Mouse (Mus musculus) liver, embryonic 11.5 days (tissue): Measurements from ENCODE around the gene Gm17655. TPM values are rescaled to one million over a fixed set of nuclear protein-coding genes. Genes with fewer than 3 reads are reported as not detected.
"Not testable (repeated sequence)": the region's sequence is repeated elsewhere in the genome, so short reads cannot be mapped to it uniquely, and the experiment has no call there.

Source experiments
- ATAC-seq: fragments of 200-750 bp; cut with Nextera tagmentation; replicated peaks from 2 replicates; pipeline ENCODE4 v1.8.0; 2017; ENCODE audit warnings: moderate number of reproducible peaks, mild to moderate bottlenecking, moderate TSS enrichment, moderate library complexity; ENCODE audit not compliant: low FRiP score
- DNase-seq: peaks from one replicate; pipeline ENCODE4 v3.0.0-alpha.2; 2017; ENCODE audit warnings: low spot score
- H3K27ac ChIP-seq: fragments of 300-500 bp; sonication (generic); 2 replicates; pipeline ENCODE4 v1.5.1; 2014; ENCODE audit warnings: mild to moderate bottlenecking, low read depth, low read length, control low read depth
- H3K27me3 ChIP-seq: fragments of 300-500 bp; sonication (generic); replicated peaks from 2 replicates; pipeline ENCODE4 v1.6.1; 2014; ENCODE audit warnings: low read length, mixed read lengths; ENCODE audit not compliant: control insufficient read depth, insufficient read depth
- H3K36me3 ChIP-seq: fragments of 300-500 bp; sonication (generic); 2 replicates; pipeline ENCODE4 v1.6.1; 2014; ENCODE audit warnings: mild to moderate bottlenecking, low read length, moderate library complexity, mixed read lengths; ENCODE audit not compliant: control insufficient read depth, insufficient read depth
- H3K4me1 ChIP-seq: fragments of 300-500 bp; sonication (generic); replicated peaks from 2 replicates; pipeline ENCODE4 v1.6.1; 2014; ENCODE audit warnings: low read length, mixed read lengths; ENCODE audit not compliant: control insufficient read depth, insufficient read depth
- H3K4me2 ChIP-seq: fragments of 300-500 bp; sonication (generic); 2 replicates; pipeline ENCODE4 v1.6.1; 2014; ENCODE audit warnings: mild to moderate bottlenecking, control low read depth, moderate library complexity
- H3K4me3 ChIP-seq: fragments of 300-500 bp; sonication (generic); 2 replicates; pipeline ENCODE4 v1.5.1; 2014; ENCODE audit warnings: low read depth, low read length, control low read depth
- H3K9ac ChIP-seq: fragments of 300-500 bp; sonication (generic); 2 replicates; pipeline ENCODE4 v1.6.1; 2014; ENCODE audit warnings: low read depth, low read length, control low read depth
- H3K9me3 ChIP-seq: fragments of 300-500 bp; sonication (generic); 2 replicates; pipeline ENCODE4 v1.6.1; 2016; ENCODE audit warnings: low read length, inconsistent platforms, mixed read lengths; ENCODE audit not compliant: control insufficient read depth
- WGBS: fragments of 180-500 bp; shearing (Covaris S2); extraction: QIAGEN DNeasy Blood & Tissue Kit; methylation state at CpG from one replicate; pipeline ENCODE4 v1.1.7; 2014; 5-methylcytosine and 5-hydroxymethylcytosine counted together
- polyA plus RNA-seq: library from polyadenylated mRNA; unstranded; fragments of >200 nt; fragmentation: Nextera tagmentation; extraction: Ambion mirVana; gene quantifications from 2 replicates; pipeline ENCODE4 v1.2.1, GENCODE M21; 2014

The Gm17655 gene
- 2.7 and 7.0 TPM in 2 replicates for polyA plus RNA-seq

DNA sequence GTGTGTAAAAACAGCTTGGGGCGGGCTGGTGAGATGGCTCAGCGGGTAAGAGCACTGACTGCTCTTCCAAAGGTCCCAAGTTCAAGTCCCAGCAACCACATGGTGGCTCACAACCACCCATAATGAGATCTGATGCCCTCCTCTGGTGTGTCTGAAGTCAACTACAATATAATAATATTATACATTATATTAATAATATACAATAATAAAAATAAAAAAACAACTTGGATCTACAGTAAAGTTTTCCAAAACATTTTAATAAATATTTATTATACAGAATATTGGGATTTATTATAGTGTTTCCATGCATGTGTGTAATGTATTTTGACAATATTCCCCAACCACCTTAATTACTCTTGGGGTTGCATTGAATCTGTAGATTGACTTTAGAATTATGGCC, at the start of gene Gm17655:
TSS of gene Gm17655 (minus strand) at position 101 of the 400 bp plus-strand sequence.
- H3K4me1 ChIP-seq, H3K4me3 ChIP-seq, ATAC-seq, H3K36me3 ChIP-seq, H3K27ac ChIP-seq, DNase-seq, H3K9ac ChIP-seq, H3K27me3 ChIP-seq, H3K9me3 ChIP-seq, H3K4me2 ChIP-seq: not testable (repeated sequence)
- WGBS: 72% methylated on average over 2 of the region's 2 CpGs

DNA sequence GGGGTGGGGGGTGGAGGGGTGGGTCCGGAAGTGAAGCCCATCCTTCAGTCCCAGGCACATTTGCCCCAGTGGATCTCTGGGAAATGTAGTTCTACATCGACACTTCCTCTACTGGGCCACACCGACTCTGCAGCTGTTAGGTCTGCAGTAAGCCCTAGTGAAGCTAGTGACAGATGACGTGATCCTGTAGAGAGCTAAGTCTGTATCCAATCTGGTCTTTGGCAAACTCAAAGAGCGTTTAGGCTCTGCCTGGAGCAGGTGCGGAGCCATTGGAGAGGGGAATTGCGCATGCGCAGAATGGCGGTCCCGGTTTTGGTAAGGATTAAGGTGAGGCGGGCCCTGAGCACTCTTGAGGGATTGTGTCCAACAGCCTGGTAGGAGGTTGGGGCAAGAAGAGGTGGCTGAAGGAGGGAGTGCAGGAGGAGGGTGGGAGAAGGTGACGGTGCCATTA, 37.7 kb upstream of the Gm17655 start, which contains the start of gene Zfp605:
TSS of gene Zfp605 (plus strand) at position 102 of the 451 bp plus-strand sequence.
- H3K4me2 ChIP-seq: peak within 1 kb of the TSS; percentile 82
- DNase-seq: peak; percentile 85
- peaks cover 18% of the 10 kb centered on the region for H3K36me3 ChIP-seq
- peak; percentile 58 for ATAC-seq
- under 1% methylated on average over 12 of the region's 12 CpGs for WGBS
- peak within 1 kb of the TSS; percentile 80 for H3K9ac ChIP-seq
- no peaks in the 10 kb centered on the region for H3K9me3 ChIP-seq
- H3K4me1 ChIP-seq: peaks cover 14% of the 10 kb centered on the region
- H3K4me3 ChIP-seq: peak within 1 kb of the TSS; percentile 64
- H3K27me3 ChIP-seq: no peaks in the 10 kb centered on the region
- H3K27ac ChIP-seq: peak within 1 kb of the TSS; percentile 83

DNA sequence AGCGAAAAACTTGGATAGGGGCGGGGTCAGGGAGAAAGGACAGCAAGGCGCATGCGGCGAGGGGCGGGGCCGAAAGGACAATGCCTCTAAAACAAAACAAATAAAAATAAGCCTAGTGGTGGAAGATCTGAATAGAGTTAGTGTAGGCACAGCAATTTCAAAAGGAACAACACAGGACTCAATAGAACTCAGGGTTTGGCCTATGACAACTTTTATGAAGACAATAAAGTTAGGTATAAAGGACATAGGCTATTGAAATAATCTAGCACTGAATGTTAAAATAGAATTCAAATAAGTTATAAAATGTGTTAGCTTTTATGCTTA, 36.0 kb upstream of the Gm17655 start:
- DNase-seq (no peak), ATAC-seq (no peak)
- peaks cover 35% of the 10 kb centered on the region for H3K36me3 ChIP-seq

DNA sequence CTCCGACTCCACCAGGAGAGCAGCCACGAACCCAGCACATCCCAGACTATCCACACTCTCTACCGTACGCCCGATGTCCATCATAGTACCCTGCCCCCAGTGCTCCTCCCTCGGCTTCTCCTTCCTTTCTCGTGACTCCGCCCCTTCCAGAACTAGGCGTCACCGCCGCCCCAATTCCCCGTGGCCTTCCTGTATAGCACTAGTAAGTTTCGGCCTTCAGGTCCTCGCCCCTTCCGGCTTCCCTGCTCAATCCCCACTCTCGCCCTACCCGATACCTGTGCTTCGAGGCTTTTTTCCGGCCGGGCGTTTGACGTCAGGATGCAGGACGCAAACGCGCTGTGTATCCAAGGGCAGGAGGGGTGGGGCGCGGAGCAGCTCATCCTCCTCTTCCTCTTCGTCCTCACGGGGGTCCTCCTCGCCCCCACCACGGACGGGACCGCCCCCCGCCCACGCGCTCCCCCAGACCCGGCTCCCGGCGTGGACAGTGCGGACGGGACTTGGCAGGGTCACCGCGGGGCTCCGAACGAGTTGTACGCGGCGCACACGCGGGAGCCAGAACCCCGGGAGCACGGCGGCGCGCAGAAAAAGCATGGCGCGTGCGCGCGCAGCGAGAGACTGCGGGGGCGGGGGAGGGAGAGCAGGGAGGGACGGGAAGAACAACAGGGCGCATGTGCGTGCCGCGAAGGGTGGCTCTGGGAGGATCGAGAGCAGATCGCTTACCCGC, 35.4 kb upstream of the Gm17655 start, which contains the start of gene Gtpbp6:
TSS of gene Gtpbp6 (minus strand) at position 617 of the 724 bp plus-strand sequence.
- DNase-seq (peak; percentile 91), ATAC-seq (peak; percentile 82)
- Histone ChIP-seq H3K27me3 (no peaks in the 10 kb centered on the region), H3K9ac (peak within 1 kb of the TSS; percentile 90), H3K36me3 (peaks cover 36% of the 10 kb centered on the region), H3K27ac (peak within 1 kb of the TSS; percentile 97), H3K4me3 (peak within 1 kb of the TSS; percentile 87), H3K4me2 (peak within 1 kb of the TSS; percentile 97), H3K4me1 (peaks cover 14% of the 10 kb centered on the region), H3K9me3 (no peaks in the 10 kb centered on the region)
- under 1% methylated on average over 70 of the region's 71 CpGs for WGBS

More for the DNA sequence above, 36.0 kb upstream of the Gm17655 start:
- 0% methylated on average over 7 of the region's 7 CpGs for WGBS
- Histone ChIP-seq H3K9ac (peak overlapping the region; percentile 90; the same call in 1 of the 2 replicates), H3K4me2 (peak overlapping the region; percentile 97), H3K9me3 (no peaks in the 10 kb centered on the region), H3K4me1 (peaks cover 14% of the 10 kb centered on the region), H3K4me3 (peak overlapping the region; percentile 87), H3K27ac (0 out of 2 replicates have a peak overlapping the region, but pooled peaks have one; percentile 97), H3K27me3 (no peaks in the 10 kb centered on the region)

DNA sequence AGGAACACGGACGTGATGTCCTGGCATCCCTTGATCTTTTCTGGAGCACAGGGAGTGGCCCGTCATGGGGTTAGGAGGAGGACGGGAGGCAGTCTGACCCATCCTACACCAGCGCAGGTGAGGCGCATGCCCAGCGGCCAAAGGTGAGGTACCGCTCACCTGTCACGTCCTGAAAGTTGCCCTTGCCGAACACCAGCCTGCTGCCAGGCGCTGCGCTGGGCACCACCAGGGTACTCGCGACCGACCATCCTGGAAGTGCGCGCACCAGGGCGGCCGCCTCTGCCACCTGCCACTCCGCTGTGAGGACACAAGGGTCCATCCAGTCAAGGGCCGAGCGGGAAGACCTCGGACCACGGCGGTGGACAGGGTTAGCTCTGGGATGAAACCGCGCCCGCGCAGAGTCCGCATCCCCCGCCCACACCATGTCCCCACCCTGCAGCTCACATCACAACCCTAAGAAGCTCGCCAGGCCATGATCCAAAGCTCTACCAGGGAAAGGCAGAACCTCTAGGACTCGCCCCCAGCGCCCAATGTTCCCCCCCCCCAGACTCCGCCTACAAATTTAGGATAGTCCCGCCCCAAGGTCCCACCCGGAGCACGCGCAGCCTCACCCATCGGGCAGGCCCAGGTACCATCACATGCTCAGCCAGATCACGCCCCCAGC, 34.7 kb upstream of the Gm17655 start:
- H3K4me2 ChIP-seq: peak overlapping the region; percentile 97
- peaks cover 14% of the 10 kb centered on the region for H3K4me1 ChIP-seq
- peaks cover 36% of the 10 kb centered on the region for H3K36me3 ChIP-seq
- no peaks in the 10 kb centered on the region for H3K27me3 ChIP-seq
- H3K9me3 ChIP-seq: no peaks in the 10 kb centered on the region
- peak overlapping the region; percentile 87 for H3K4me3 ChIP-seq
- H3K27ac ChIP-seq: peak overlapping the region; percentile 97
- DNase-seq: no peak
- 14% methylated on average over 41 of the region's 41 CpGs for WGBS
- peak; percentile 22; the same call in 1 of the 2 replicates for ATAC-seq
- peak overlapping the region; percentile 90 for H3K9ac ChIP-seq

DNA sequence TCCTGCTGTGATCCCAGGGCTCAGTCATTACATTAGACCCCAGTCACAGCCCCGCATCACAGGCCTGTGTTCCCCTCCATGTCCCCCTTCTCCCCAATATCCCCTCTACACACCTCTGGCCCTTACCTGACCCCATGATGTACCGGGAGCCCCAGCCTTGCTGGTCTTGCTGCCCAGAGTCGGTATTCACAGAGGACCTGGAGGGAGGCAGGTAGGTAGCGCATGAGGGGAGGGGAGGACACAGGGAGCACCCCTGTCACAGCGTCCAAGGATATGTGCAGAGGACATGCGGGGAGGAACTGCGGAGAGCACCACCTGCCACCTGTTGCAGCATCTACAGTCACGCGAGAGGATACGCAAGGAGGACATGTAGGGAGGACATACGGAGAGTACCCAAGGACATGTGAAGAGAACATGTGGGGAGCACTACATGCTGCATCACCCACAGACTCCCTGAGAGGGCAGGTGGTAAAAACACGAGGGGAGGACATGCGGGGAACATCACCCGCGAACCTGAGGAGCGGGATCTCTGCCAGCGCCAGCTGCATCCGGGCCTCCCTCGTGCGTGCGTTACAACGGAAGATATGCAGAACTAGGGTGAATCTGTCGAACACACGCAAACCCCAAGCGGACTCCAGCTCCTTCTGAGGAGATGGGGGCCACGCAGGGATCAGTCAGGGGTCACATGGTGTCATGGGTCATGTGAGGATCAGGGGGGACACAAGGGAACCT, 34.0 kb upstream of the Gm17655 start:
- ATAC-seq: no peak
- DNase-seq: no peak
- 94% methylated on average over 26 of the region's 26 CpGs for WGBS
- Histone ChIP-seq H3K27ac (no peak overlapping the region), H3K27me3 (peaks cover under 1% of the 10 kb centered on the region; the same call in 1 of the 2 replicates), H3K9ac (peak overlapping the region; percentile 90; the same call in 1 of the 2 replicates), H3K36me3 (peaks cover 36% of the 10 kb centered on the region), H3K4me1 (peaks cover 22% of the 10 kb centered on the region), H3K9me3 (no peaks in the 10 kb centered on the region), H3K4me2 (peak overlapping the region; percentile 97), H3K4me3 (peak overlapping the region; percentile 87)

DNA sequence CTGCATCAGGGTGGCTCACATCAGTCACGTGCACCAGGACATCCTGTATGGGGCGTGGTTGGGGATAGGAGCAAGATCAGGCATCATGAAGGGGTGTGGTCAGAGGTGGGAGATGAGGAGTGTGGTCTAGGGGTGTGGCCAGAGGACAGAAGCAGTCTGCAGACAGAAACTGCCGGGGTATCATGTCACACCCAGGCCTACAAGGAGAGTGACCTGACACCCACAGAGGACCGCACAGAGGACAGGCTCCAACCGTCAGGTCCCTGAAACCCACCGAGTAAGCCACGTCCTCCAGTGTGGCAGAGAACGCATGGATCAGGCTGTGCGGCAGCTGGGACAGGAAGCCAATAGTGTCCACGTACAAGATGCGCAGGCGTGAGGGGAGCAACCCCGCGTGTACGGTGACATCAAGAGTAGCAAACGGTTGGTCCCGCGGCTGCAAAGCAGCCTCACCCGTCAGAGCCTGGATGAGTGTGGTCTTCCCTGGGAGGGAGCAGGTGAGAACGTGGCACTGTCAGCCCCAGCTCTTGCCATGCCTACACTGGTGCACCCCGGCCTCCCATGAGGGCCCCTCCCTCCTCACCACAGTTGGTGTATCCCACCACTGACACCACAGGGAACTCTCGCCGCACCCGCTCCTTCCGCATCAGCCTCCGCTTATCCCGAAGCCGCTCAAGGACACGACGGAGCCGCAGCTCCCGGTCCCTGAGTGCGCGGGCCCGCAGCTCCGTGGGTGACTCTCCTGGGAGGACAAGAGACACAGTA, 32.5 kb upstream of the Gm17655 start:
- ATAC-seq (no peak), DNase-seq (no peak)
- Histone ChIP-seq H3K36me3 (peaks cover 36% of the 10 kb centered on the region), H3K9ac (no peak overlapping the region), H3K27me3 (peaks cover 7% of the 10 kb centered on the region; the same call in 1 of the 2 replicates), H3K27ac (no peak overlapping the region), H3K4me2 (no peak overlapping the region), H3K4me3 (no peak overlapping the region), H3K9me3 (no peaks in the 10 kb centered on the region), H3K4me1 (peaks cover 32% of the 10 kb centered on the region)
- WGBS: 92% methylated on average over 36 of the region's 36 CpGs
